Mouse (Mus musculus) erythroblast, adult 5-6 weeks (primary cell): ENCODE results near the gene Nxpe4. TPM values are rescaled to one million over a fixed set of nuclear protein-coding genes. Genes with fewer than 3 reads are reported as not detected.
"Not testable (repeated sequence)": the region's sequence is repeated elsewhere in the genome, so short reads cannot be mapped to it uniquely, and the experiment has no call there.

Source experiments
- ATAC-seq: replicated peaks from 2 replicates; pipeline ENCODE4 v1.8.0; 2016; ENCODE audit warnings: moderate number of reproducible peaks, mild to moderate bottlenecking, moderate TSS enrichment, inconsistent platforms; ENCODE audit not compliant: poor library complexity, low FRiP score, severe bottlenecking
- total RNA-seq, 2 experiments: library from RNA; stranded (forward) in 1 of 2; stranded (reverse) in 1 of 2; fragments of 150-400 nt in 1 of 2; fragments of 200-764, 138-1000 nt in 1 of 2; gene quantifications; 2 replicates each; pipeline versions ENCODE4 v1.2.3 to v1.2.4; 2015 to 2017; ENCODE audit warnings: low replicate concordance in 2 of 2

Nxpe4 gene
- total RNA-seq (2015; ENCODE audit: low replicate concordance) (34.1 and 36.3 TPM in 2 replicates), total RNA-seq (2017; ENCODE audit: low replicate concordance) (35.2 and 35.4 TPM in 2 replicates)

DNA sequence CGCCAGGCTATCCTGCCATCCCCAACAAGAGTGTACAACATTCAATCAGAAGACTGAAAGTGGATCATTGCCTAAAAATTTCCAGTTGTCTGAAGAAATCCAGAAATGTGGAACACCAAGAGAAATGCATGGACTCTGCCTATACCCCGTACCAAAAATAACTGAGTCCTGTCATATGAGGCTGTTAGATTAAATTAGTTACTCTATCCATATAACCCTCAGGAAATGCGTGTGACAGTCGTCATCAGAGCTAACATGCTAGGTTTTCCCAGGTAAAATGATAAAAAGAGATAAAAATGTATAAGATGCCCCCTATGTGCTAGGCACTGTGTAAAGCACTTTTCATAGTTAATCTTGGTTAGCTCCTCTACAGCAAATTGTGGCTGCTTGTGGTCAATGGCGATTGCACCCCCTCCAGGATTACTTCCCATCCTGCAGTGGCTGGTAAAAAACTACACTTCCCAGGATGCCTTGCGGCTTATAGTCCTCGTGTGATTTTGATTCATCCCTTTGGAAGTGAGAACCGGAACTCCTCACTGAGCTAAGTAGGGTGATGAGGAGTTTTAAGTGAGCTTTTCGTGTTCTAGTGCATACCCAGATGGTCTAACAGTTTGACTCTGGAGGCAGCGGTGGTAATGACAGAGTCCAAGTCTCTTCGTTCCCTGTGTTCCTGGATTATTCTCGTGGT is at the start of gene Nxpe4:
TSS of gene Nxpe4 (plus strand) at position 519 of the 688 bp plus-strand sequence.
- no peak for ATAC-seq

GRCm38 (mm10) chr9:48126815-48127214 is 35.0 kb upstream of the Nxpe4 start:
- no peak for ATAC-seq

GRCm38 (mm10) chr9:48137507-48137906 is 24.3 kb upstream of the Nxpe4 start:
- ATAC-seq, result no peak

DNA sequence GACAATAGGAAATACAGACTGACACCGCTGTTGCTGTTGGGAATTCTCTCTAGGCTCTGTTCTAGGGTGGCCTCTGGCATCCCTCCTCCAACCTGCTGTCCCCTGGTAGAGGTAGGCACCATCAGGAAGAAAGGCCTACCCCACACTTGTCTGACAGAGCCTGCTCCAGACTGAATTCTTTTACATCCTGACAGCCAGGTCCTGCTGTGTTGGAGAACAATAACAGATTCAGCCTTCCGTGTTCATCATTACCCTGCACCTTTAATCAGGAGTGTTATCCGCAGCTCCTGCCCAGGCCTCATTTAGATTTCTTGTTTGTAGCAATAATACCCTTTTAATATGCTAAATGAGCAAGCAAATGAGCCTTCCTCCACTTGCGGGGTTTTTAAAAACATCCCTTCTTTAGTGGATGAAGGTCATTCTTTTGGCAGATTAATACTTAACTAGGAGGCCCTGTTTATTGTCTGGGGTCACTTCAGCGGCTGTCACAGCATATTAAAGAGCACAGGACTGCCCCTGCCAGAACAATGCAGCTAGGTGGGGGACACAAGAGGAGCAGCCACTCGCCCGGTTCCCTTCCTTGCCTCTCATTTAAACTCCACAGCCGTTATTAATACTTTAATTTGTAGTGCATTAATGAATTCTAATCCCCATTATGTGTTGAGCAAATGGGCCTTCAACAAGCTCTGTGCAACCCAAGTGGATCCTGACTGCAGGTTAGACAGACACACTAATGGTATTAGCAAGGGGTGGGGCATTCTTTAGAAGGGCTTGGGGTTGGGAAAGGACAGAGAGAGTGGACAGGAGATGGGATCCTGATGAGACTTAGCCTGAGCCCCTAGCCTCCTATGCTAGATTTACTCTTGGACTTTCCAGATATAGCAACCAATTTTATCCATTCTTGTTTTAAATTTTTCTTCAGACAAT is 21.1 kb upstream of the Nxpe4 start:
- ATAC-seq, result no peak

DNA sequence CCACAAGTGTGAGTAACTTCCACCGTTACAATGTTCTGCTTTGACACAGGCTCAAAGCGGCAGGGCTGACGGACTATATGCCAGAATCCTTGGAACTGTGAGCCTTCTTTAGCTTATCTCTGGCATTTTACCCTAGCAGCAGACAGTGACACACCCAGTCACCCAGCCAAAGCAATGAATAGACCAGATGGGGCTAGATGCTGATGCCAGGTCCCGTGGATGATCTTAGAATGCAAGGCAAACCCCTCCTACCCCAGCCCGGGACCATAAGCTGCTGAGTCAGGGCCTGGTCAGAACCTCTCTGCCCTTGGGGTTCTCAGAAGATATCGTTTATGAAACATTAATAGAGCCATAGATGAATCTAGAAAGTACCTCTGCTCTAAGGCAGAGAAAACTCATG is 19.2 kb upstream of the Nxpe4 start:
- ATAC-seq, result no peak

DNA sequence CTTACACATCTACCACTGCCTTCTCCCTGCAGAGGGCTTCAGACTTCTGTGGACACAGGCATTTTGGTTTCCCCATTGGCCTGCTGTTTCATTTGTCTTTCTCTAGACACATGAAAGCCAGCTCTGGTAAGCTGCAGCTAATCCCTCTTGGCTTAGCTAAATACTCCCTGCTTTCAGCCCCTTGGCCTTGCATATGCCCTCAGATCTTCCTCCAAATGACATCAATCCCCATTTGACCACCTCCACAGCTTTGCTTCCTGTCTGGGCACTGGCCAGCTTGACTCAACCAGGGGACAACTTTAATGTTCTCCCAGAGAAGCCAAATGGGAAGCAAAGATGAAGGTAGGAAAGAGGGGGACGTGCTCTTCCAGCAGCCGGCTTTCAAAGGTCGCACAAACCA is 15.1 kb upstream of the Nxpe4 start:
- no peak for ATAC-seq

DNA sequence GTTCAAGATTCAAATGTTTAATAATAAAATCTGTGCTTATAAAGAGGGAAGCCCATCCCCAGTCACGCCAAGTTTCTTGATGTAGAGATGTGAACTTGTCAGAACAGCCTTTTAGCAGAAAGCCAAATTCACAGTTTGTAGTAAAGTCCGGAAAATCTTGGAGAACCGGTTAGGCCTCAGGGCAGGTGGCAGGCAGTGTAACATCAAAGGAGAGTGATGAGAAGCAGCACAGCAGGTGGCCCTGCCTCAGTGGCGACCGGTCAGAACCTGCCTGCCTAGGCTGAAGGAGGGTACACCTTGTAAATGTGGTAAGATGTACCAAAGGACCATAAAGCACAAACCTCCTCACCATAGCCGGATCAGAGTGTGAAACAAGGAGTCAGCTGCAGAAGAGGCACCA is 4.7 kb downstream of the Nxpe4 start:
- not testable (repeated sequence) for ATAC-seq

GRCm38 (mm10) chr9:48176764-48177163 is 14.9 kb downstream of the Nxpe4 start:
- no peak for ATAC-seq

DNA sequence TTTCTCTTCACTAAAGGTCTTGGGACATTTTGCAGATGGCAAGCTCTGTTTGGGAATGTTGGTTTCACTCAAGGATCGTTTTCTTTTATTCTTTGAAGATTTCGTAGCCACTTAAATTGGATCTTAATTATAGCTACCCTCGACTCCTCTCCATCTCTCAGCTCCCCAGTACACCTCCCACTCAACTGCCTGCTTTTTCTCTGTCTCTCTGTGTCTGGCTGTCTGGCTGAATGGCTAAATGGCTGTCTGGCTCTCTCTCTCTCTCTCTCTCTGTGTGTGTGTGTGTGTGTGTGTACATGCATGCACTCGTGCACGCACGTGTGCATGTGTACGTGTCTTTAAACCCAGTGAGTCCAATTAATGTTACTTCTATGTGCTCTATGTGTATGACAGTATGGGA is 19.5 kb downstream of the Nxpe4 start:
- no peak for ATAC-seq

GRCm38 (mm10) chr9:48182718-48183414 is 21.0 kb downstream of the Nxpe4 start:
- ATAC-seq, result no peak

DNA sequence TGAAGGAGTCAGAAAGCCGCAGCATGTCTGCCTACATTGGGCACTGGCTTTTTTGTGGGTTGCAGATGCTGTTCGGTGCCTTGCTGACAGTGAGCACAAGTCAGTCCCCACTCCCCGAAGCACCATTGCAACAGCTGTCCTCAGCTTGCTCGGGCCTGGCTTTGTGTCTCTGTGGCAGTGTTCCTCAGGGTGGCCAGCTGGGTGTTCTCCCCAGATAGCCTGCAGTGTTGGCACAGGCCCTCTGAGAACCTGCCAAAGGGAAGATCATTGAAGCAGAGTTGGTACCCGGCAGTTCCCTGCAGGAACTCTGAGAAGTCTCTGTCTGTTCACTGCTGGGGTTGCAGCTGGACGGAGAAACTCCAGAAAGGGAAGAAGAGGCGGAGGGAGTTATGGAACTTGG is 22.5 kb downstream of the Nxpe4 start:
- ATAC-seq, result no peak

DNA sequence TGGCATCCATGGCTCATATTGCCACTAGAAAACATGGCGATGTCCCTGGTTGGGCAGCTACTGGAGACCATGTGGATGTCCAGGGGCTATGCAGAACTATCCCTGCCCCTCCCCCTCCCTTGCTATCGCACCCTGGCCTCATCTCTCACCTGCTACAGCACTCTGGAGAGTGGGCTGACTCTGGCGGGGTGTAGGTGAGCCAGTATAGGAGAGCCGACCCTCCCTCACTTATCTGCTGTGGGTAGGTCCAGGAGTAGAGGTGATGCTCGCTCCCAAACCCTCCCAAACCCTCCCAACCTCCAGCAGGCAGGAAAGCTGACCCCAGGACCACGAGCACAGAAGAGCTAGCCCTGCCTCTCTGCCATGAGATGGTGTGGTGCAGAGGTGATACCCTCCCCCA is 27.0 kb downstream of the Nxpe4 start:
- ATAC-seq, result no peak

DNA sequence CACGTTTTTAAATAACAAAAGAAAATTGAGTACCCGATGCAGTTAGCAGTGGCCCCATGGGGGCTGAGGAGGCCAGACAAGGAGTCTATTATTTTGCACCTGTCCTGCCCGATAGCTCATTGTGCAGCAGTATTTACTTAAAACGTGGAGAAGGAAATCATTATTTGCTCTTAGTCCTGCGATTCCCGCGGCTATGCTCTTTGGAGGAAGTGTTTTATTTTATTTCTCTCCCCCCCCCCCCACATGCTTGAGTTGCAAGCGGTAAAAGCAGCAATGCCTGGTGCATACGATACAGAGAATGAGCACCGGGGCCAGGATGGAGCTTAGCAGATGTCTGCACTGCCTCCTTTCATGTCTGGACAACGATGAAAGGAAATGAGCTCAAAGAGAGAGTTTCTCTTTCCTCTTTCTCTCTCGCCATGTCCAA is 35.6 kb downstream of the Nxpe4 start:
- no peak for ATAC-seq

- ATAC-seq, result no peak
These were observed 49.1 kb downstream of the Nxpe4 start for GRCm38 (mm10) chr9:48210970-48211369.

- no peak for ATAC-seq
These were observed 50.1 kb downstream of the Nxpe4 start for GRCm38 (mm10) chr9:48211912-48212311.

DNA sequence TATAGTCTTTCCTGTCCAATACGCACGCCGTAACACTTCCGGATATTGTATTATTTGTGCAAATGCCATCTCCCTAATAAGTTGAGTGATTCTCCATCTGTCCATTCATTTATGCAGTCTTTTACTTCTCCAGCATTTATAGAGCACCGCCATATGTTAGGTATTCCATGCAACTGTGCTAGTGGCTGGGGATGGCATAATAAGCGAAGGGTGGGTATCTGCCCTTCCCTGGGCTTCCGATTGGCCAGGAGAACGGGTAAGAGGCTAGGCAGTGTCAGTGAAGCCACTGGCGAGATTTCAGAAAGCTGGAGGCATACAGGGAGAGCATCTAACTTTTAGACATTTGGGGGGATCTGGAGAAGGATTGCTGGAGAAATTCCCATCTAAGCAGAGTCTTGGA is 52.9 kb downstream of the Nxpe4 start:
- ATAC-seq, result no peak

DNA sequence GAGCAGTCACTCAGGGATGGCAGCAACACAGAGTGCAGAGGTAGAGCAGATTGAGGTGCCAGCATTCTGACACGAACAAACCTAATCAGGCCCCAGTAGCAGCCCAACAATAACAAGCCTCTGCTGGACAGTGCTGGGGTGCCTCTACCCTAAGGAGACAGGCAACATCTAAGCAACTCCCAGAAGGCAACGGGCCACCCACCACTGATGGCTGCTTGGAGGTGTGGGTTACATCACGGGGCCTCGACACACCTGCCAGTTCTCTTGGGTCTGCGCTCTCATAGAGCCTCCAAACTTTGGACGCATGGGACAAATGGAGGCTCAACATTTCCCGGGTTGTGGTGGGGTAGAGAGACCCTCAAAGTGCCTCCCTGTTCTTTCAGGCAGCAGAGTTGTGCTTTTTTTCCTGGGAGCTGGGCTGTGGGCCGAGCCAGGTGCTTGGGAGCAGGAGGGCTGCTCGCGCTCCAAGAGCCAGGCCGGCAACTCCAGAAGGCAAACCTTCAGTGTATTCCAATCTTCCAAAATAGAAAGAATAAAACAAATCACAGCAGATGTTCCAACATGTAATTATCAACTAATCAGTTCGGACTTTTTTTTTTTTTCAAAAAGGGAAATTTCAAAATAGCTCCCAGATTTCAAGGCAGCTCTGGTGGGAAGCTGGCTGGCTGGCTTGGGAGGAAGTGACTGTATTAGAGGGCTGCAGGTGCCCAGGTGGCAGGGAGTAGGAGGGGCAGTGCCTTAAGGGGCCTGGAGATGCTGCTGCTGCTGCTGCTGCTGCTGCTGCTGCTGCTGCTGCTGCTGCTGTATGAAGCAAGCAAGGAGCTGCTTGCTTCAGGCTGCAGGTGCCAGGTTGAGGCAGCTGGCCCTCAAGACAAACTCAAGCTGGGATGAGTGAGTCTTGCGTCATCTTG is 54.5 kb downstream of the Nxpe4 start:
- no peak for ATAC-seq

GRCm38 (mm10) chr9:48230706-48231105 is 68.9 kb downstream of the Nxpe4 start:
- no peak for ATAC-seq

GRCm38 (mm10) chr9:48236455-48236854 is 74.6 kb downstream of the Nxpe4 start:
- ATAC-seq, result no peak
